Mouse (Mus musculus): ENCODE measurements around the gene Slc46a3. TPM values are rescaled to one million over a fixed set of nuclear protein-coding genes. Genes with fewer than 3 reads are reported as not detected.
A peak's percentile ranks its signal among the peaks of the same experiment; 100 is the strongest.

Gene Slc46a3
- polyA plus RNA-seq, 1 experiment = 2.1 TPM

- no peak for TF ChIP-seq CTCF (IDR thresholded peaks at IDR 0.05; ENCODE audit: borderline replicate concordance, insufficient read depth, low read length)
- no peak for TF ChIP-seq POLR2A (IDR thresholded peaks at IDR 0.05; ENCODE audit: low read depth, low read length)
- Histone ChIP-seq H3K4me1 (ENCODE audit: control insufficient read depth, insufficient read depth, low read length) (0 out of 2 replicates have a peak, but pooled peaks cover 2% of the 10 kb centered on the region), H3K4me3 (ENCODE audit: insufficient read depth, low read length) (no peak overlapping the region), H3K27ac (ENCODE audit: insufficient read depth, low read length) (no peak overlapping the region)
Observed at GRCm38 (mm10) chr5:147847361-147847760, 47.3 kb downstream of the Slc46a3 start.

DNA sequence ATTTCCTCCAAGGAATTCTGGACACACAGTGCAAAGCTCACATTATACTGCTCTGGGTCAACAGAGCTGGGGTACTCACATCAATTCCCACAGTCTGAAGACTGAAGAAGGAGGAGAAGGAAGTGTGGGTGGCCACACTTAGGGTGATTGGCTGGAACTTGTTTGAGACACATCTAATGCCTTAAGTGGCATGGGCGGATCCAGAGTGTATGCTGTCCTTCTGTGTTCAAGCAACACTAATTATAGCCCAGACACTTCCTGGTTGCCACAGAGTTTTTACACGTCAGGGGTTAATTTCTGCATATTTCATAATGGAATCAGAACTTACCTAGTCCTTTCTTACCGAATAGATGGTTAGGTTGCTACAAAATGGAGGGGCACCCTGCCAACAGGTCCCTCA, 49.3 kb downstream of the Slc46a3 start:
- 0 out of 2 replicates have a peak, but pooled peaks cover 2% of the 10 kb centered on the region for H3K4me1 ChIP-seq (ENCODE audit: control insufficient read depth, insufficient read depth, low read length)
- H3K27ac ChIP-seq (ENCODE audit: insufficient read depth, low read length) = peak overlapping the region; percentile 36
- no peak for TF ChIP-seq POLR2A (IDR thresholded peaks at IDR 0.05; ENCODE audit: low read depth, low read length)
- TF ChIP-seq CTCF (IDR thresholded peaks at IDR 0.05; ENCODE audit: borderline replicate concordance, insufficient read depth, low read length) = no peak
- no peak overlapping the region for H3K4me3 ChIP-seq (ENCODE audit: insufficient read depth, low read length)

- H3K27ac ChIP-seq (ENCODE audit: insufficient read depth, low read length) = no peak overlapping the region
- no peak overlapping the region for H3K4me3 ChIP-seq (ENCODE audit: insufficient read depth, low read length)
- H3K4me1 ChIP-seq (ENCODE audit: control insufficient read depth, insufficient read depth, low read length) = 0 out of 2 replicates have a peak, but pooled peaks cover 2% of the 10 kb centered on the region
- TF ChIP-seq POLR2A (IDR thresholded peaks at IDR 0.05; ENCODE audit: low read depth, low read length) = no peak
Observed at GRCm38 (mm10) chr5:147843340-147843739, 51.3 kb downstream of the Slc46a3 start.

DNA sequence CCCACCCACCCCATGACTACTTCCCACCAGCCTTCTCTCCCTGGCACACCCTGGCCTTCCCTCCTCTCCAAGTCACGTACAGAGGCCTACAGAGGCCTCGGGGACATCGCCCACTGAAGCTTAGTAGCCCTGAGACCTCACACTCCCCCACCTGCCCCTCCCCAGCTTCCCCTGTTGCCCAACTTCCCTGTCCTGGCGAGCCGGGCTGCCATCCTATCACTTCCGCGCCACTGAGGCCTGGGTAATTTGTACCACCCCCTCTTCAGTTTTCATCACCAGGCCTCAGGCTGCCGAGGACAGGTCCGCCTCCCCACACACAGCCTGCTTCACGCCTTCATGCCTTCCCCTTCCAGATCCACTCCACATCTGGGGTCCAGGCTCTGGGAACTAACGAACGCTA, 55.2 kb downstream of the Slc46a3 start:
- Histone ChIP-seq H3K4me3 (ENCODE audit: insufficient read depth, low read length) (no peak overlapping the region), H3K4me1 (ENCODE audit: control insufficient read depth, insufficient read depth, low read length) (no peaks in the 10 kb centered on the region), H3K27ac (ENCODE audit: insufficient read depth, low read length) (no peak overlapping the region)
- TF ChIP-seq CTCF (IDR thresholded peaks at IDR 0.05; ENCODE audit: borderline replicate concordance, insufficient read depth, low read length) (no peak), POLR2A (IDR thresholded peaks at IDR 0.05; ENCODE audit: low read depth, low read length) (no peak)

GRCm38 (mm10) chr5:147834841-147835500, 59.6 kb downstream of the Slc46a3 start:
- Histone ChIP-seq H3K27ac (ENCODE audit: insufficient read depth, low read length) (no peak overlapping the region), H3K4me1 (ENCODE audit: control insufficient read depth, insufficient read depth, low read length) (no peaks in the 10 kb centered on the region), H3K4me3 (ENCODE audit: insufficient read depth, low read length) (no peak overlapping the region)
- TF ChIP-seq CTCF (IDR thresholded peaks at IDR 0.05; ENCODE audit: borderline replicate concordance, insufficient read depth, low read length) (no peak), POLR2A (IDR thresholded peaks at IDR 0.05; ENCODE audit: low read depth, low read length) (no peak)

- Histone ChIP-seq H3K27ac (ENCODE audit: insufficient read depth, low read length) (no peak overlapping the region), H3K4me1 (ENCODE audit: control insufficient read depth, insufficient read depth, low read length) (no peaks in the 10 kb centered on the region), H3K4me3 (ENCODE audit: insufficient read depth, low read length) (no peak overlapping the region)
- TF ChIP-seq CTCF (IDR thresholded peaks at IDR 0.05; ENCODE audit: borderline replicate concordance, insufficient read depth, low read length) = no peak
- no peak for TF ChIP-seq POLR2A (IDR thresholded peaks at IDR 0.05; ENCODE audit: low read depth, low read length)
Observed at GRCm38 (mm10) chr5:147832842-147833241, 61.8 kb downstream of the Slc46a3 start.

DNA sequence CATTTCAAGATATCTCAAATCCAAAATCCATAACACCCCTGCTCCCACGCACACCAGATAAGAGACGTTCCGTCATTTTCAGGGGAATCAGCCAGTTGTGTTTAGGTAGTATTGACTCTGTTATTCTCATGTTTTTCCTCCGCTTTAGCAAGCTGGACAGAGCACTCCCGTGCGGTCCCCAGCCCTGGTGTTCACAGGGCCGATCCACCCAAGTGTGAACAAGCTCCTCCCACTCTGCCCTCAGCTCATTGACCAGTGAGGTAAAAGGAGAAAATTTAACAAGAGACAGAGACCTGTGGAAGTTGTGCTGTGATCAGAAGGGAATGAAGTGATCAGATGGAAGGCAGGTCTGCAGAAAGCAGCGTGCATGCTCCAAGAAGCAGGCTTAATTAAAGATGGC, 65.8 kb downstream of the Slc46a3 start:
- TF ChIP-seq CTCF (IDR thresholded peaks at IDR 0.05; ENCODE audit: borderline replicate concordance, insufficient read depth, low read length) (no peak), POLR2A (IDR thresholded peaks at IDR 0.05; ENCODE audit: low read depth, low read length) (no peak)
- Histone ChIP-seq H3K27ac (ENCODE audit: insufficient read depth, low read length) (no peak overlapping the region), H3K4me3 (ENCODE audit: insufficient read depth, low read length) (no peak overlapping the region), H3K4me1 (ENCODE audit: control insufficient read depth, insufficient read depth, low read length) (no peaks in the 10 kb centered on the region)

Other genes with a start within 250 kb of the Slc46a3 start
- 38.2 and 41.4 TPM in 2 replicates for gene Flt1, start 168.8 kb downstream of the Slc46a3 start, polyA plus RNA-seq (2011; ENCODE audit: insufficient read length, low read depth, missing spikeins)
- gene Pomp, start 34.4 kb downstream of the Slc46a3 start, polyA plus RNA-seq (2011; ENCODE audit: insufficient read length, low read depth, missing spikeins) = 165 and 245 TPM in 2 replicates
- 6.8 and 7.5 TPM in 2 replicates for gene Mtus2, start 62.5 kb upstream of the Slc46a3 start, polyA plus RNA-seq (2011; ENCODE audit: insufficient read length, low read depth, missing spikeins)

Measured in embryonic fibroblast, embryonic 13.5 days (primary cell).